Mouse (Mus musculus): ENCODE measurements around the gene Ccr1. TPM values are rescaled to one million over a fixed set of nuclear protein-coding genes. Genes with fewer than 3 reads are reported as not detected.

Ccr1 gene
- polyA plus RNA-seq, 1 experiment from 2014 or later, result 3.0 TPM

- H3K4me3 ChIP-seq (ENCODE audit: low read depth, low read length), result no peak overlapping the region
- H3K36me3 ChIP-seq (ENCODE audit: control insufficient read depth, insufficient read depth, low read length), result no peaks in the 10 kb centered on the region
- no peak for ATAC-seq (replicated peaks; ENCODE audit: low FRiP score, low TSS enrichment, low read depth)
- no peaks in the 10 kb centered on the region for H3K4me1 ChIP-seq (replicated peaks; ENCODE audit: control insufficient read depth, insufficient read depth, low read length)
- H3K9me3 ChIP-seq (ENCODE audit: control insufficient read depth, low read length), result no peaks in the 10 kb centered on the region
- no peak overlapping the region for H3K27ac ChIP-seq (ENCODE audit: low read depth)
- no peaks in the 10 kb centered on the region for H3K27me3 ChIP-seq (replicated peaks; ENCODE audit: control insufficient read depth, insufficient read depth, low read length)
- WGBS, result 85% methylated on average over 3 of the region's 3 CpGs
- H3K9ac ChIP-seq (ENCODE audit: low read length), result no peak overlapping the region
- no peak overlapping the region for H3K4me2 ChIP-seq (ENCODE audit: low read length)
- DNase-seq (ENCODE audit: low spot score), result no peak
Measured at GRCm38 (mm10) chr9:123942025-123942424, 26.5 kb downstream of the Ccr1 start.

- Histone ChIP-seq H3K9ac (ENCODE audit: low read length) (no peak overlapping the region), H3K4me1 (replicated peaks; ENCODE audit: control insufficient read depth, insufficient read depth, low read length) (no peaks in the 10 kb centered on the region), H3K9me3 (ENCODE audit: control insufficient read depth, low read length) (no peaks in the 10 kb centered on the region), H3K4me3 (ENCODE audit: low read depth, low read length) (no peak overlapping the region), H3K36me3 (ENCODE audit: control insufficient read depth, insufficient read depth, low read length) (no peaks in the 10 kb centered on the region), H3K27ac (ENCODE audit: low read depth) (no peak overlapping the region), H3K27me3 (replicated peaks; ENCODE audit: control insufficient read depth, insufficient read depth, low read length) (no peaks in the 10 kb centered on the region), H3K4me2 (ENCODE audit: low read length) (no peak overlapping the region)
- DNase-seq (ENCODE audit: low spot score), result no peak
- 82% methylated on average over 2 of the region's 2 CpGs for whole genome bisulfite sequencing
- ATAC-seq (replicated peaks; ENCODE audit: low FRiP score, low TSS enrichment, low read depth), result no peak
Measured at GRCm38 (mm10) chr9:123941316-123941715, 27.2 kb downstream of the Ccr1 start.

- H3K9me3 ChIP-seq (ENCODE audit: control insufficient read depth, low read length), result no peaks in the 10 kb centered on the region
- no peak overlapping the region for H3K4me2 ChIP-seq (ENCODE audit: low read length)
- H3K27ac ChIP-seq (ENCODE audit: low read depth), result no peak overlapping the region
- H3K27me3 ChIP-seq (replicated peaks; ENCODE audit: control insufficient read depth, insufficient read depth, low read length), result no peaks in the 10 kb centered on the region
- no peaks in the 10 kb centered on the region for H3K36me3 ChIP-seq (ENCODE audit: control insufficient read depth, insufficient read depth, low read length)
- no peak for DNase-seq (ENCODE audit: low spot score)
- no peak overlapping the region for H3K9ac ChIP-seq (ENCODE audit: low read length)
- no peaks in the 10 kb centered on the region for H3K4me1 ChIP-seq (replicated peaks; ENCODE audit: control insufficient read depth, insufficient read depth, low read length)
- no peak overlapping the region for H3K4me3 ChIP-seq (ENCODE audit: low read depth, low read length)
- no peak for ATAC-seq (replicated peaks; ENCODE audit: low FRiP score, low TSS enrichment, low read depth)
Measured at GRCm38 (mm10) chr9:123940628-123941027, 27.9 kb downstream of the Ccr1 start.

DNA sequence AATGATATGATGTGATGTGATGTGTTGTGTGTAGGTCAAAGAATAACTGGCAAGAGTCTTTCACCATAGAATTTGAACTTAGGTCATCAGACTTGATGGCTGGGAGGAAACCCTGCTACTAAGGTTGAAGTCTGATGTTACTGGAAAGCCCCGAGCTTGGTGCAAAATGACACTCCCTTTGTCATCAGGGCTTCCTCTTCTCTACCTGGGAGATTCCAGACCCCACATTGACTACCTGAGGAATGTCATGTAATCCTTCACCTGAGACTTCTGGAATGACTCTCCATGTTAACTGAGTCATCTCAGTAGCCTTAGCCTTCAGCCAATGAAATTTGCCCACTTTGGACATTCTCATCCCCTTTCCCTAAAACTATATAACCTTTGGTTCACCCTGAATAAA, 28.3 kb downstream of the Ccr1 start:
- no peaks in the 10 kb centered on the region for H3K27me3 ChIP-seq (replicated peaks; ENCODE audit: control insufficient read depth, insufficient read depth, low read length)
- H3K4me2 ChIP-seq (ENCODE audit: low read length), result no peak overlapping the region
- no peaks in the 10 kb centered on the region for H3K36me3 ChIP-seq (ENCODE audit: control insufficient read depth, insufficient read depth, low read length)
- H3K27ac ChIP-seq (ENCODE audit: low read depth), result no peak overlapping the region
- ATAC-seq (replicated peaks; ENCODE audit: low FRiP score, low TSS enrichment, low read depth), result no peak
- WGBS, result 78% methylated on average over 1 of the region's 1 CpGs
- no peak overlapping the region for H3K9ac ChIP-seq (ENCODE audit: low read length)
- no peaks in the 10 kb centered on the region for H3K4me1 ChIP-seq (replicated peaks; ENCODE audit: control insufficient read depth, insufficient read depth, low read length)
- no peak overlapping the region for H3K4me3 ChIP-seq (ENCODE audit: low read depth, low read length)
- no peaks in the 10 kb centered on the region for H3K9me3 ChIP-seq (ENCODE audit: control insufficient read depth, low read length)
- no peak for DNase-seq (ENCODE audit: low spot score)

DNA sequence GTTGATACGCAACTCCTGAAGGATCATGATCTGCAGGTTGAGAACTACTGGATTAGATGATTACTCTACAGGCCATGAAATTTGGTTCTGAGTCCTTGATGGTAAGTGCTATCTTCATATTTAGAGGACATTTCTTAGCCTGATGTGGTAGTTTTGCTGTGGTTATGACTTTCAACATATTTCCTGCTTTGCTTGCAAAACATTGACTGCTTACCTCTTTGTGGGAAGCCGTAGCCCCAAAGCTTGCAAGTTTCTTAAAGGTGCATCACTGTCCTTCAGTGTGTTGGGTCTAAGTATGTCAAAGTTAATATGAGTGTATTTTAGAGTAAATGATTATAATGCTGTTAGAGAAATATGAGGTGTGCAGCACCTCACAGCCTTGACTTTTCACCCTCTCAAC, 30.5 kb downstream of the Ccr1 start:
- Histone ChIP-seq H3K4me1 (replicated peaks; ENCODE audit: control insufficient read depth, insufficient read depth, low read length) (no peaks in the 10 kb centered on the region), H3K9ac (ENCODE audit: low read length) (no peak overlapping the region), H3K36me3 (ENCODE audit: control insufficient read depth, insufficient read depth, low read length) (no peaks in the 10 kb centered on the region), H3K9me3 (ENCODE audit: control insufficient read depth, low read length) (no peaks in the 10 kb centered on the region), H3K27ac (ENCODE audit: low read depth) (no peak overlapping the region), H3K4me3 (ENCODE audit: low read depth, low read length) (no peak overlapping the region), H3K4me2 (ENCODE audit: low read length) (no peak overlapping the region), H3K27me3 (replicated peaks; ENCODE audit: control insufficient read depth, insufficient read depth, low read length) (no peaks in the 10 kb centered on the region)
- ATAC-seq (replicated peaks; ENCODE audit: low FRiP score, low TSS enrichment, low read depth) (no peak), DNase-seq (ENCODE audit: low spot score) (no peak)
- WGBS, result 93% methylated on average over 2 of the region's 2 CpGs

- ATAC-seq (replicated peaks; ENCODE audit: low FRiP score, low TSS enrichment, low read depth), result no peak
Measured at GRCm38 (mm10) chr9:123936604-123937280, 31.8 kb downstream of the Ccr1 start.

DNA sequence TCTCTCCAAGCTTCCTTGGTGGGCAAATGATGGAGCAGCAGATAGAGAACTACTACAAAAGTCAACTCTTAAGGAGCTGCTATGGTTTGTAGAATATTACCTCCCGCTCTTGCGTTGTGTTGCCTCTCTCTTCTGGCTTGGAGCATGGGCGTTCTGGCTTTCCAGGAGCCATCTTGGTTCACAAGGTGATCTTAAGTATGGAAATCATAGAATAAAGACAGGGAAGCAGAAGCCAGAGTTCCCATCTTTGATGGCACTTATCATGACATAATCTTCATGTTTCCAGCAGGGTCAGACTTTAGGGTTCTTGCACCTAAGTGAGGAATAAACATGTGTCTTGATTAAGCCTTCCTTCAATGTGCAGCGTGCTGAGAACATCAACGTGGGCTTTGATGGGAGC, 32.7 kb downstream of the Ccr1 start:
- no peak overlapping the region for H3K4me2 ChIP-seq (ENCODE audit: low read length)
- ATAC-seq (replicated peaks; ENCODE audit: low FRiP score, low TSS enrichment, low read depth) (no peak), DNase-seq (ENCODE audit: low spot score) (no peak)
- no peaks in the 10 kb centered on the region for H3K36me3 ChIP-seq (ENCODE audit: control insufficient read depth, insufficient read depth, low read length)
- 88% methylated on average over 5 of the region's 5 CpGs for WGBS
- H3K9ac ChIP-seq (ENCODE audit: low read length), result no peak overlapping the region
- no peak overlapping the region for H3K27ac ChIP-seq (ENCODE audit: low read depth)
- H3K9me3 ChIP-seq (ENCODE audit: control insufficient read depth, low read length), result no peaks in the 10 kb centered on the region
- no peaks in the 10 kb centered on the region for H3K27me3 ChIP-seq (replicated peaks; ENCODE audit: control insufficient read depth, insufficient read depth, low read length)
- no peaks in the 10 kb centered on the region for H3K4me1 ChIP-seq (replicated peaks; ENCODE audit: control insufficient read depth, insufficient read depth, low read length)
- H3K4me3 ChIP-seq (ENCODE audit: low read depth, low read length), result no peak overlapping the region

More at GRCm38 (mm10) chr9:123936604-123937280, 31.8 kb downstream of the Ccr1 start:
- Histone ChIP-seq H3K9ac (ENCODE audit: low read length) (no peak overlapping the region), H3K4me2 (ENCODE audit: low read length) (no peak overlapping the region), H3K27ac (ENCODE audit: low read depth) (no peak overlapping the region), H3K4me1 (replicated peaks; ENCODE audit: control insufficient read depth, insufficient read depth, low read length) (no peaks in the 10 kb centered on the region), H3K4me3 (ENCODE audit: low read depth, low read length) (no peak overlapping the region), H3K27me3 (replicated peaks; ENCODE audit: control insufficient read depth, insufficient read depth, low read length) (no peaks in the 10 kb centered on the region), H3K9me3 (ENCODE audit: control insufficient read depth, low read length) (no peaks in the 10 kb centered on the region), H3K36me3 (ENCODE audit: control insufficient read depth, insufficient read depth, low read length) (no peaks in the 10 kb centered on the region)
- WGBS, result 74% methylated on average over 9 of the region's 9 CpGs
- DNase-seq (ENCODE audit: low spot score), result no peak

DNA sequence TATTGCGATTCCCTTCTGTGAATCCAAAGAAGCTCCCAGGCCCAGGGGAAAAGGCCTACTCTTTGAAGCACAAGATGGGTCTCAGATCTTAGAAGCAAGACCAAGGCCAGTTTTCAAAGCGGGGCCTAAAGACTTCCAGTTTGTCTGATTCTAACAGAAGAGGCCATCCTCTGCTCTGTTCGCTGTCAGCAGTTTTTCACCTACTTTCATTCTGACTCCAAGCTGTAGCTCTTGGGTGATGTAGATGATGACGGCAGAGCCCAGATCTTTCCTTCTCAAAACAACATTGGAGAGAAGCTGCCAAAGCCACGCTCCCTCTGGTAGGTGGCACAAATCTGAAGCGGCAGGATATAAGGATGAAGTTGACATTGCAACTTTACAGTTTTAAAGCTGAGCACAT, 33.1 kb downstream of the Ccr1 start:
- Histone ChIP-seq H3K4me2 (ENCODE audit: low read length) (no peak overlapping the region), H3K4me3 (ENCODE audit: low read depth, low read length) (no peak overlapping the region), H3K27ac (ENCODE audit: low read depth) (no peak overlapping the region), H3K4me1 (replicated peaks; ENCODE audit: control insufficient read depth, insufficient read depth, low read length) (no peaks in the 10 kb centered on the region), H3K27me3 (replicated peaks; ENCODE audit: control insufficient read depth, insufficient read depth, low read length) (no peaks in the 10 kb centered on the region), H3K9ac (ENCODE audit: low read length) (no peak overlapping the region), H3K36me3 (ENCODE audit: control insufficient read depth, insufficient read depth, low read length) (no peaks in the 10 kb centered on the region), H3K9me3 (ENCODE audit: control insufficient read depth, low read length) (no peaks in the 10 kb centered on the region)
- WGBS, result 94% methylated on average over 6 of the region's 6 CpGs
- no peak for DNase-seq (ENCODE audit: low spot score)
- no peak for ATAC-seq (replicated peaks; ENCODE audit: low FRiP score, low TSS enrichment, low read depth)

GRCm38 (mm10) chr9:123933716-123934445, 34.6 kb downstream of the Ccr1 start:
- ATAC-seq (replicated peaks; ENCODE audit: low FRiP score, low TSS enrichment, low read depth) (no peak), DNase-seq (ENCODE audit: low spot score) (no peak)
- WGBS, result 93% methylated on average over 5 of the region's 5 CpGs
- H3K4me1 ChIP-seq (replicated peaks; ENCODE audit: control insufficient read depth, insufficient read depth, low read length), result peaks cover 2% of the 10 kb centered on the region; the same call in 1 of the 2 replicates
- no peak overlapping the region for H3K27ac ChIP-seq (ENCODE audit: low read depth)
- no peak overlapping the region for H3K9ac ChIP-seq (ENCODE audit: low read length)
- no peaks in the 10 kb centered on the region for H3K9me3 ChIP-seq (ENCODE audit: control insufficient read depth, low read length)
- no peak overlapping the region for H3K4me2 ChIP-seq (ENCODE audit: low read length)
- no peak overlapping the region for H3K4me3 ChIP-seq (ENCODE audit: low read depth, low read length)
- H3K36me3 ChIP-seq (ENCODE audit: control insufficient read depth, insufficient read depth, low read length), result no peaks in the 10 kb centered on the region
- H3K27me3 ChIP-seq (replicated peaks; ENCODE audit: control insufficient read depth, insufficient read depth, low read length), result no peaks in the 10 kb centered on the region
